Comparison of ENCODE assay signal across 8 mouse cellular contexts in the genomic region with DNA sequence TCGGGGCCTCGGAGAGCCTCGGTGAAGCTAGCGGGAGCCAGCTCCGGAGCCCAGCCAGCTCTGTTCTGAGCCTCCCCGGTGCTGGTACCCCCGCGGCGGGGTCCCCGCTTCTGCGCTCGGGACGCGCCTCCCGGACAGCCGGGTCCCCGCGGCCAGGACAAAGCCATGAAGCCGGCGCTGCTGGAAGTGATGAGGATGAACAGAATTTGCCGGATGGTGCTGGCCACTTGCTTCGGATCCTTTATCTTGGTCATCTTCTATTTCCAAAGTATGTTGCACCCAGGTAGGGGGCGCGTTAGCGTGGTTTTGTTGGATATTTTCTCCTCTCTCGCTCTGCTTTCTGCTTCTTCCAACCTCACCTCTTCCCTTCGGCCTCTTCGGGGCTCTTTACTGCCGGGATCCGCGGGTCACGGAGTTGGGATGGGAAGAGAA. TPM values are rescaled to one million over a fixed set of nuclear protein-coding genes. Genes with fewer than 3 reads are reported as not detected.
A peak's percentile ranks its signal among the peaks of the same experiment; 100 is the strongest.
DNase-seq lines count a peak whose midpoint lies in the region; ATAC-seq and TF ChIP-seq lines count a peak whose summit lies in the region.

No protein-coding gene starts in this region.

- peak overlapping the region; percentile 89 for H3K4me2 ChIP-seq in limb, embryonic 15.5 days
- H3K4me2 ChIP-seq in stomach, postnatal 0 days (replicated peaks; ENCODE audit: low read depth), result peak overlapping the region; percentile 85

- ATAC-seq in limb, embryonic 15.5 days (ENCODE audit: insufficient number of reproducible peaks, low FRiP score, low TSS enrichment, low read depth), result no peak
- ATAC-seq in stomach, postnatal 0 days (ENCODE audit: low FRiP score, low TSS enrichment), result no peak

- H3K4me1 ChIP-seq in limb, embryonic 15.5 days, result peaks cover 34% of the 10 kb centered on the region
- H3K4me1 ChIP-seq in stomach, postnatal 0 days (replicated peaks; ENCODE audit: control insufficient read depth, insufficient read depth), result no peaks in the 10 kb centered on the region

- peak overlapping the region; percentile 66 for H3K9ac ChIP-seq in limb, embryonic 15.5 days
- H3K9ac ChIP-seq in stomach, postnatal 0 days (ENCODE audit: low read length), result peak overlapping the region; percentile 54

- peak overlapping the region; percentile 92 for H3K27ac ChIP-seq in limb, embryonic 15.5 days
- peak overlapping the region; percentile 74 for H3K27ac ChIP-seq in stomach, postnatal 0 days (replicated peaks)

- under 1% methylated on average over 32 of the region's 32 CpGs for WGBS in limb, embryonic 15.5 days
- WGBS in stomach, postnatal 0 days, result under 1% methylated on average over 32 of the region's 32 CpGs

- H3K36me3 ChIP-seq in limb, embryonic 15.5 days, result 0 out of 2 replicates have a peak, but pooled peaks cover 2% of the 10 kb centered on the region
- no peaks in the 10 kb centered on the region for H3K36me3 ChIP-seq in stomach, postnatal 0 days (ENCODE audit: control insufficient read depth, insufficient read depth, low read length)

- H3K27me3 ChIP-seq in limb, embryonic 15.5 days, result peaks cover 16% of the 10 kb centered on the region
- no peaks in the 10 kb centered on the region for H3K27me3 ChIP-seq in stomach, postnatal 0 days (ENCODE audit: control insufficient read depth, insufficient read depth, low read length)

- TF ChIP-seq EP300 in stomach, postnatal 0 days (optimal IDR thresholded peaks at IDR 0.05), result no peak

- peak; percentile 47 for TF ChIP-seq CTCF in stomach, postnatal 0 days (IDR thresholded peaks at IDR 0.05; ENCODE audit: low read depth)

- H3K9me3 ChIP-seq in limb, embryonic 15.5 days, result no peaks in the 10 kb centered on the region
- no peaks in the 10 kb centered on the region for H3K9me3 ChIP-seq in stomach, postnatal 0 days (ENCODE audit: control insufficient read depth, low read length)

- peak overlapping the region; percentile 82 for H3K4me3 ChIP-seq in limb, embryonic 15.5 days
- H3K4me3 ChIP-seq in stomach, postnatal 0 days (ENCODE audit: low read depth, low read length), result peak overlapping the region; percentile 65

- DNase-seq in lung, adult 18-20 months, result peak; percentile 32 to 34
- no peak for DNase-seq in lung, postnatal 10 days
- DNase-seq in cerebellum, adult 18-20 months, result peak; percentile 68 to 72
- peak; percentile 23 to 73 for DNase-seq in frontal cortex, adult 2 months (ENCODE audit: extremely low spot score in 1 of 2, low spot score in 1 of 2)
- DNase-seq in kidney, adult 8-10 months, result peak; percentile 19 to 78
- peak; percentile 29 for DNase-seq in naive thymus-derived CD4-positive, alpha-beta T cell, adult 2 months (ENCODE audit: low read depth)
- DNase-seq in stomach, postnatal 0 days (ENCODE audit: low spot score), result peak; percentile 21

RNA-seq across cellular contexts. Expression of a gene that starts 0.4 kb away (rescaled TPM):
- 32.8 and 34.6 TPM in 2 replicates for polyA plus RNA-seq in frontal cortex, adult 2 months (2012; rRNA removed)
- polyA plus RNA-seq in limb, embryonic 15.5 days (2015; fragmentation: Nextera tagmentation; extraction: Ambion mirVana), result 3.0 and 3.7 TPM in 2 replicates
- polyA plus RNA-seq in stomach, postnatal 0 days (2015; fragmentation: Nextera tagmentation; extraction: Ambion mirVana), result 0.35 and 0.45 TPM in 2 replicates
